Mouse (Mus musculus) layer of hippocampus, adult 9-11 months (tissue): ENCODE data around the gene Per1.

Experiments
- DNase-seq: peaks from one replicate; pipeline ENCODE4 v3.0.0; 2022

The Per1 gene

GRCm38 (mm10) chr11:69094697-69095429 lies at the start of gene Per1:
TSS of gene Per1 (plus strand) at chr11:69095217.
- DNase-seq, result peak; percentile 100

GRCm38 (mm10) chr11:69045531-69046394 lies 49.3 kb upstream of the Per1 start, which contains the start of gene Aurkb:
TSS of gene Aurkb (plus strand) at chr11:69045647.
- peak; percentile 69 for DNase-seq

DNA sequence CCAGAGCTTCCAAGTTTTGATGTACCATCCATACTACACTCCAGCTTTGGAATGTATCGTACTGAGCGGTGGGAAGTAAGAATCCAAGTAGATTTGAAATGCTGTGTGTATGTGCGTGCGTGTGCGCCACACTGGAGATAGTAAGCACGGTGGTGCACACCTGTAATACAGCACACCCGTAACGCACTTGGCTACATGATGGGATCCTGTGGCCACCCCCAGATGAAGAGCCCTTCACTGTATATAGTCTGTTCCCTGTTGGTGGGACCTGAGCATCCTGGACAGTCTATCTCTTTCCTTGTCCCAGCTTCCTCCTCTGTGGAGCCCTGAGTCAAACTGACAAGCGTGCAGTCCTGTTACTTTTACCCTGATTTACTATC lies 48.6 kb upstream of the Per1 start:
- no peak for DNase-seq

- DNase-seq, result no peak
These were observed 47.4 kb upstream of the Per1 start for GRCm38 (mm10) chr11:69047592-69047991.

DNA sequence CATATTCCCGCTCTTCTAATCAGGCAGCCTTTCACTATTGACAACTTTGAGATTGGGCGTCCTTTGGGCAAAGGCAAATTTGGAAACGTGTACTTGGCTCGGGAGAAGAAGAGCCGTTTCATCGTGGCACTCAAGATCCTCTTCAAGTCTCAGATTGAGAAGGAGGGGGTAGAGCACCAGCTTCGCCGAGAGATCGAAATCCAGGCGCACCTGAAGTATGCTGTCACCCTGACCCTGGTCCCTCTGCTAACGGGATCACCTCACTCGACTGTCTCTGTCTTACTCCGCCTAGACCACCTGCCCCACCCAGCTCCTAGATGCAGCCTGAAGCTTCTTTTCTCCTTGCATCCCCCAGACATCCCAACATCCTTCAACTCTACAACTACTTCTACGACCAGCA lies 46.9 kb upstream of the Per1 start:
- no peak for DNase-seq

DNA sequence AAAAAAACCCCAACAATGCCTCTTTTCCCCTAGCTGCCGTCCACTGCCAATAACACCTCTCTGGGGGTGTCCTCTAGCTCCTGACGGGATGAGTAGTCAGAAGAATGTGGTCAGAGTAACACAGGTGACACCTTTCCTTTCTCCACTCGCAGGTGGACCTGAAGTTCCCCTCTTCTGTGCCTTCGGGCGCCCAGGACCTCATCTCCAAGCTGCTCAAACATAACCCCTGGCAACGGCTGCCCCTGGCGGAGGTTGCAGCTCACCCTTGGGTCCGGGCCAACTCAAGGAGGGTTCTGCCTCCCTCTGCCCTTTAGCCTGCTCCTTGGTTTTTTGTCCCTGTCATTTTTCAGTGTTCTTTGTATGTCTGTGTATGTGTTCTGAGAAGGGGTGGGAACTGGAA lies 44.3 kb upstream of the Per1 start:
- DNase-seq, result no peak

GRCm38 (mm10) chr11:69051771-69052170 lies 43.2 kb upstream of the Per1 start:
- no peak for DNase-seq

- no peak for DNase-seq
These were observed 42.1 kb upstream of the Per1 start for GRCm38 (mm10) chr11:69052824-69053421.

GRCm38 (mm10) chr11:69053848-69054247 lies 41.2 kb upstream of the Per1 start:
- no peak for DNase-seq

- DNase-seq, result no peak
These were observed 36.8 kb upstream of the Per1 start for GRCm38 (mm10) chr11:69058265-69058664.

GRCm38 (mm10) chr11:69058729-69059356 lies 36.2 kb upstream of the Per1 start:
- no peak for DNase-seq

GRCm38 (mm10) chr11:69059357-69059974 lies 35.6 kb upstream of the Per1 start, which contains the start of gene Borcs6:
TSS of gene Borcs6 (plus strand) at chr11:69059717.
- DNase-seq, result peak; percentile 99

GRCm38 (mm10) chr11:69059975-69060411 lies 35.0 kb upstream of the Per1 start:
- peak; percentile 38 for DNase-seq

DNA sequence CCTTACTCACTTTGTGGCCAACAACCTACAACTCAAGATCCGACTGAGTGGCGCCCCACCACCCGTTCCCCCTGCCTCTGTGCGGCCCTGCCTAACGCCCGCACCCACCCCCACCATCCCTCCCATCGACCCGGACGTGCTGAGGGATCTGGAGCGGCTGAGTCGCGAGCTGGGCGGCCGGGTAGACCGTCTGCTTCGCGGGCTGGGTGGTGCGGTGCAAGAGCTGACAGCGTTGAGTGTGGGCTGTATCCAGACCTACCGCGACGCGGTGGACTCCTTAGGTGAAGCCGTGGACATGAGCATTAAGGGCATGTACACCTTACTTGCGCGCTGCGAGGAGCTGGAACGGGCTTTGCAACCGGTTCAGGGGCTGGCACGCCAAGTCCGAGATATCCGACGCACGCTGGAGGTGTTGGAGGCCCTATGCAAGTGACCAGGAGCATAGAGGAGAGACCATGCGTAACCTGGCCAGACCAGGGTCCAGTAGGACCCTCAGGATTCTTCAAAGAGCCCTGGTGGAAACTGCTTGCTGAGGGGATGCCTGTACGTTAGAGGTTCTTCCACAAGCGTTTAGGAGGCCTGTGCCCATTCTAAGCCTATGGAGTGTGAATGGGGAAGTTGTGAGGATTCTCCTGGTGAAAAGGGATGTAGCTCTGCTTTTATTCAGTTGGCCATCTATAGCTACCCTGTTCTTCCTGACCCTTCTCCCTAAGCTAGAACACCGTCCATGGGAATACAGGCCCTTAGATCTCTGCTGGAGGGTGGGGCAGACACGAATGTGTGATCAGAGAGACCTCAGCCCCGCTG lies 34.4 kb upstream of the Per1 start:
- DNase-seq, result peak; percentile 42

DNA sequence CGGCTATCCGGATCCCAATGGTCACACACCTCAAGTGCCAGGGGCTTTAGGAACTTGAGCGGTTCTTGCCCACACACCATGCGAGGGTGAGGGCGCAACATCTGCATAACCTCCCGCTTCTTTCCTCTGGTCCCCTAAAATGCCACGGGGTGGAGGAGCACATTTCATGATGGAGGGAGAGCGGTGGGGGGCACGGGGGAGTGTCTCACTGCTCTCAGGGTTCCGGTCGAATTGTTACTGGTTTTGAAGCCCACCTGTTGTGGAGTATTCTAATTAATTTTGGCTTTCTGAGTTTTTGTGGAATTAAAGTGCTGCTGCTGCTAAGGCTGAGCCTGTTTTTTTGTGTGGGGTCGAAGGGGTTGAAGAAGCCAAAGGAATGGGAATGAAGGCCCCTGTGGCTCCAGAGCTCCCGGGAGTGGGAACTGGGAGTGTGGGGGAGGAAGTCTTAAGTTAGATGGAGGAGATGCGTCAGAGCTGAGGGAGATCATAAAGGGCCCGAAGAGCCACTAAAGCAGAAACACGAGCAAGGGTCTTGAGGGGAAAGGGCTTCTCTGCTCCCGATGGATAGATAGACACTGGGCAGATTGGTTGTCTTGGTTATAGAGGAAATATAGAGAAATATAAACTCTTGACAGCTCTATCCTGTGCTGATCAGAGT lies 33.6 kb upstream of the Per1 start:
- peak; percentile 40 for DNase-seq

- peak; percentile 66 for DNase-seq
These were observed 32.7 kb upstream of the Per1 start for GRCm38 (mm10) chr11:69062194-69062760.

DNA sequence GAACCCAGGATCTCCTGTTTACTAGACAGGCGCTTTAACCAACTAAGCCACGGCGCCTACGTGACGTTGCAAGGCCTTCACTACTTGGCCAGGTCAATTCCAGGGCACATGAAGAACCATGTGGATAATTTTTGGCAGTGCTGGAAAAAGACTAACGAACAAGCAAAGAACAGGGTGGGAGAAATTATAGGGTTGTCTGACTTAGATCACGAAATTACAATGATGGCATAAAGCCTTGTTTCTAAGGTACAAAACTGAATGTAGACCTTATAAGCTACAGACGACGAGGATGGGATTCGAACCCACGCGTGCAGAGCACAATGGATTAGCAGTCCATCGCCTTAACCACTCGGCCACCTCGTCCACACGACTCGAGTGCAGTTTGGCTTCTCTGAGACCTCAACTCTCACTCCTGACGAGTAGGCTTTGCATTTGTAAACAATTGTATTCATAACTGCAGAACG lies 32.2 kb upstream of the Per1 start:
- peak; percentile 94 for DNase-seq

GRCm38 (mm10) chr11:69063413-69064201 lies 31.4 kb upstream of the Per1 start:
- DNase-seq, result peak; percentile 52

DNA sequence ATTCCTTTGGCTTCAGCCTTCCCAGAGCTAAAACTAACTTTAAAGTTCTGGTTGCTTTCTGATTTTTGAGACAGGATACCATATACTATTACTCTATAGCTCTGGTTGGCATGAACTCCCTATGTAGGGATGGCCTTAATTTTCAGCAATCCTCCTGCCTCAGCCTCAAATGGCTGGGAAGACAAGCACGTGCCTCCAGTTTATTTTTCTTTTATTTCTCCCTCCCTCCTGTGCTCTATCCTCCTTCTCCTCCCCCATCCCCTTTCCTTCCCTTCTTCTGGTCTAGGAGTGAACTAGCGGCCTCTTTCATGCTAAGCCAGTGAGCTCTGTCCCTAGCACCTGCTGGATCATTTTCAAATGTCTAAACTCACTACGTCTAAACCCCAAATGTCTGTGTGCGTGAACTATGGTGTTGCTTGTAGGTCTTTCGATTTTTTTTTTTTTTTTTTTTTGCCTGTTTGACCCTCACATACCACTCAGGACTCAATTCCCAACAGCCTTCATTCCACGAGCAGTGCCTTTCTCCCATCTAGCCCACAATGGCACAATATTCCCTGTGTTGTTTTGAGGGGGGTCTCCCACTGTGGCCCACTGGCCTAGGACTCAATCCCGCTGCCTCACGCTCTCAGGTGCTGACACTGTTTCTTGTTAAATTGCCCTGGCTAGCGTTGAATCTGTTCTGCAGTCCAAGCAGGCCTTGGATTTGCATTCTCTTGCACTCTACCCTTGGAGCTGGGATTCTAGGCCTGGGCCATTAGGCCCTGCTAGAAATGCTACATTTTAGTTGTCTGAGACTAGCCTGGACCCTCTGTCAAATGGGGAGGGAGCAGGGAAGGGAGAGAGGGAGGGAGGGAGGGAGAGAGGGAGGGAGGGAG lies 30.5 kb upstream of the Per1 start:
- no peak for DNase-seq
